Mouse (Mus musculus): ENCODE results near the gene Gpr84. TPM values are rescaled to one million over a fixed set of nuclear protein-coding genes. Genes with fewer than 3 reads are reported as not detected.
"Not testable (repeated sequence)": the region's sequence is repeated elsewhere in the genome, so short reads cannot be mapped to it uniquely, and the experiment has no call there.

Gene Gpr84
- polyA plus RNA-seq, 1 experiment from 2014 or later = not detected

DNA sequence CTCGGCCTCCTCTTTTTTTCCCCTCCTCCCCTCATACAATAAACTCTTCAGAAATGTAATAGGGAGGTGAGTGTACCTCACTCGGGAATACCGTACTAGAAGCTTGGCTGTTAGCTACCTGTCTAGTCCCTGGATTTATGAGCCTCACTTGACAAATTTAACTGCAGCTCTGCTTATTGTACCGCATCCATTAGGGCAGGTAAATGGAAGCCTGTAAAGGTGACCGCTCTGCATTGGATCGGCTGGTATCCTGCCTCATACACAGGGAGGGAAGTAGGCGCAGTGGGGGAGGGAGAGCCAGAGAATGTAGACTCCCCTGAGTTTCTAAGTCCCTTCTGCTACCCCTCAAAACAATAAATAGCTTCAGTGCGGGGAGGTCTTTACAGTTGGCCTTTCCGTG lies 19.6 kb downstream of the Gpr84 start:
- DNase-seq (ENCODE audit: low spot score) = no peak

DNA sequence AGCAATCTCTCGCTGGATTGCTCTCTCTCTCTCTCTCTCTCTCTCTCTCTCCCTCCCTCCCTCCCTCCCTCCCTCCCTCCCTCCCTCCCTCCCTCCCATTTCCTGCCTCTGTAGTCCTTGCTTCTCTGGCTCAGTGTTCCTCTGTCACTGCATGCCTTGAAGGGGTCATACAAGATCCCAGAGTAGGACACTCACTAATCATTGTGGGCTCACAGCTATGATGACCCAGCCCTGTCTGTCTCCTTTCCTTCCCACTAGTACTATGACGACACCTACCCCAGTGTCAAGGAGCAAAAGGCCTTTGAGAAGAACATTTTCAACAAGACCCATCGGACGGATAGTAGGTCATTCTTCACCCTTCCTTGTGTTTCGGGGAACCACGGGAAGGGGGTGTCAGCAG lies 20.0 kb downstream of the Gpr84 start:
- no peak for DNase-seq (ENCODE audit: low spot score)

DNA sequence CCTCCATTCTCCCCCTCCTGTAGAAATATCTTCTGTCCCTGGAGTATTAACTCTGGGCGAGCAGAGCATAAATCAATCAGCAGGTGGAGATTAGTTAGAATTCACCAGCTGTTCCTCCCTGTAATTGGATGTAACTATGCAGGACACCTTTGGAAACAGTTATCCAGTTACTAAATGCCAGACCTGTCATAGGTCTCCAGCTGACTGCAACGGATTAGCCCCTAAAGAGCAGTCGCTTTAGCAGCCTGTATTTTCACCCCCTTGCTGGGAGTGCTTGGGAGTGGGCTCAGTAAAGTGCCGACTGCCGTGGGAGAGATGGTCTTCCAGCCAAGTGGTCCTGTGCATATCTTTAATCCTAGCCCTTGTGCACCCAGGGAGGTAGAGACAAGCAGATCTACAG lies 20.8 kb downstream of the Gpr84 start:
- no peak for DNase-seq (ENCODE audit: low spot score)

DNA sequence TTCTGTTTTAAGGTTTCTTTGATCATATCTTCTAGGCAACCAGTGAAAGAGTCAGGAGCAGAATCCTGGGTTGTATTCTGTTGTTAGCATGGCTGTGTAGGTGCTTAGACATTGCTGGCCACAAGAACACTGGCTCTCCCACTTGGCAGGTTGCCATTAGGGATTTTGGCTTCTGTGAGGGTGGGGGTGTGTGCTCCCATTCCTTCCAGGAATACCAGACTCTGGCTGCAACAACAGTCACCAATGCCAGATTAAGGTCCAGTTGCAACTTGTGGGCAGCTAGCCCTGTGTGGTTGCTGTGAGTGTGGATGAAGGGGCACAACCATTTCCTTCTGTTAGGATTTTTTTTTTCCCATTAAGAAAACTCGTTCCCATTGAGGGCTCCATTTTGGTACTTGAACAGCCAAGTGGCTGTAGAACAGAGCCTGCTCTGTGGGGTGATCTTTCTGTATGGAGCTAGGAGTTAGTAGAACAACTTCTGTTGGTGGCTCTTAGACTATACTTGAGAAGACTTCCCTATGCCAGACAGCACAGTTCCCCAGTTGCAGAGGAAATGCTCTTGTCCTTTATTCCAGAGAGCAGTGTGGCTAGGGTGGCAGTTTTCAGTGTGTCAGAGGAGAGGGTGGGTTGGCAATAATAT lies 24.5 kb downstream of the Gpr84 start:
- DNase-seq (ENCODE audit: low spot score) = no peak

DNA sequence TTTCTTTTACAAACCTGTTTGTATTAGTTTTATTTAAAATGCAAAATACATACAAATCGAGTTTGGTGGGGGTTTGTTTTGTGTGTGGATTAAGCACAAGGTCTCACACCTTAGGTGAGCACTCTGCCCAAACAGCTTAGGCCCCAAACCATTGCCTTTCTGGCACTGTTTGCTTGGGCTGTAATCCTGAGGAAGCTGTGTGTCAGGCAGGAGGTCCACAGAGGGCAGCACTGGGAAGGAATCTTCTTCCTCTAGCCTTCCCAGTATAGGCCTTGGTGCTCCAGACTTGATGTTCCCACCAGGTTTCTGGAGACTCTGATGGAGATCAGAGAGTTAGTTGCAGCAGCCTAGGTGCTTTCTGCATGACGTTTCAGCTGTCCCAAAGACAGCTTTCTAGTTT lies 25.8 kb downstream of the Gpr84 start:
- no peak for DNase-seq (ENCODE audit: low spot score)

DNA sequence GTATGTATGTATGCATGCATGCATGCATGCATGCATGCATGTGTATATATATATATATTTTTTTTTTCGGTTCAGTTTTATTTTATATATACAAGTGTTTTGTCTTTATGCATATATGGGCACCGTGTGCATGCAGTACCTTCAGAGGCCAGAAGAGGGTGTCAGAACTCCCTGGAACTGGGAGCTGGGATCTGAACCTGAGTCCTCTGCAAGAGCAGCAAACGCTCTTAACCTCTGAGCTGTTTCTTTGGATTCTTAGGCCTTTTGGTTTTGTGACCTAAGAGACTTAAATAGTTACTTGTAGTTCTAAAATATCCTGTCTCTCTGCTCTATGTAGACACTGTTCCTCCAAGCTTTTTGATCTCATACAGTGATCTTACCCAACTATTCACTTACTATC lies 26.3 kb downstream of the Gpr84 start:
- DNase-seq (ENCODE audit: low spot score) = peak; percentile 55

DNA sequence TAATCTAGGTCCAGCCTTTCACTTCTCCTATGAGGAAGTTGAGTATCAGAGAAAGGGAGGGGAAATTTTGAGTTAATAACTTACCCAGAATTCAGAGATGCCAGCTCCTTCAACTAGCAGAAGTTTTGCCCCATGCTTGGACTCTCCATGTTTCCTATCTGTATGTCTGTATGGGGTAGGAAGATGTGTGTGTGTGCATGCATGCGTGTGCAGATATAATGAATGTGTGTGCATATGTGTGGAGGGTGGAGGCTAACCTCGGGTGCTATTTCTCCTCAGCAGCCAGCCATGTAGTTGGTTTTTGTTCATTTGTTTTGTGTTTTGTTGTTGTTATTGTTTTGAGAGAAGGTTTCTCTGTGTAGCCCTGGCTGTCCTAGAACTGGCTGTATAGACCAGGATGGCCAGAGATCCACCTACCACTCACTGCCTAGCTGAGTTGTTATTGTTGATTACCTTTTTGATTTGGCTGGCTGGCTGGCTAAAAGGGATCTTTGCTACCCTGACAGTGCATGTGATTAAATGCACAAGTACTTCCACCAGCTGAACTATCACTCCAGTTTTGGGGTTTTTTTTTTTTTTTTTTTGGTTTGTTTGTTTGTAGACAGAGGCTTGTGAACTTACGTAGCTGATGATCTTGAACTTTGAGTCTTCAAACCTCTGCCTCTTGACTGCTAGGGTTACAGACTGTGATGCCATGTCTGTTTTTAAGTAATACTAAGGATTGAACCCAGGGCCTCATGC lies 28.8 kb downstream of the Gpr84 start:
- no peak for DNase-seq (ENCODE audit: low spot score)

DNA sequence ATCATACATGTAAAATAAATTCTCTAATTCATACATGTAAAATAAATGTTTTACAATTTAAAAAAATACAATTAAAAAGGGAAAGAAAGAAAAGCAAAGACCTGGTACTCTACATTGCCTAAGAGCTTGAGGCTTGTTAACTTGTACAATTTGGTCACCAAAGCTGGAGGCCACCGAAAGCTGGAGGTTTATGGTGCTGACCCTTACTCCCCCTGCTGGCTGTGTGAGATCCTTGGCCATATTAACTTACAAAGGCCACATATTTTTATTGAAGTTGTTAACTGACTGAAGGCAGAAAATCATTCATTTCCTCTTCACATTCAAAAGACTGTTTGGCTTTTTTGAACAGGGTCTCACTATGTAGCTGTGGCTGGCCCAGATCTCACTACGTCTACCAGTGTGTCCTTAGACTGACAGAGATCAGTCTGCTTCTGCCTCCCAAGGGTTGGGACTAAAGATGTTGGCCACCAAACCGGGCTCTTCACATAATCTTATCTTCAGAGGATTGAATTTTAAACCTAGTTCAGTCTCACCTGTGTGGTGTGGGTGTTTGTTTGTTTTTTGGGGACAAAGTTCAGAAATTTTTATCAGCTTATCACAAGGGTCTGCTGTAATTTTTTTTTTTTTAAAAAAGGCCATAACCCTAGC lies 29.5 kb downstream of the Gpr84 start:
- peak; percentile 35 for DNase-seq (ENCODE audit: low spot score)

DNA sequence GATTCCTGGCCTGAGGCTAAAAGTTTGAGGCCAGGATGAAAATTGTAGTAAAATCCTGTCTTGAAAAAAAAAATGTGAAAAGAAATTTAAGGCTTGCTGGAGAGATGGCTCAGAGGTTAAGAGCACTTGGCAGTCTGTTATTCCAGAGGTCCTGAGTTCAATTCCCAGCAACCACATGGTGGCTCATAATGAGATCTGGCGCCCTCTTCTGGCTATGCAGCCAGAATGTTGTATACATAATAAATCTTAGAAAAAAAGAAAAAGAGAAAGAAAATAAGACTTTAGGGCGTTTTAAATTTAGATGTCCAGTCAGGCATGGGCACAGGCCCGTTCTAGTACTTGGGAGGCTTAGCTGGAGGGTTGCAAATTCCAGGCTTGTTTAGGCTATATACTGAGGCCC lies 30.7 kb downstream of the Gpr84 start:
- DNase-seq (ENCODE audit: low spot score) = peak; percentile 54

DNA sequence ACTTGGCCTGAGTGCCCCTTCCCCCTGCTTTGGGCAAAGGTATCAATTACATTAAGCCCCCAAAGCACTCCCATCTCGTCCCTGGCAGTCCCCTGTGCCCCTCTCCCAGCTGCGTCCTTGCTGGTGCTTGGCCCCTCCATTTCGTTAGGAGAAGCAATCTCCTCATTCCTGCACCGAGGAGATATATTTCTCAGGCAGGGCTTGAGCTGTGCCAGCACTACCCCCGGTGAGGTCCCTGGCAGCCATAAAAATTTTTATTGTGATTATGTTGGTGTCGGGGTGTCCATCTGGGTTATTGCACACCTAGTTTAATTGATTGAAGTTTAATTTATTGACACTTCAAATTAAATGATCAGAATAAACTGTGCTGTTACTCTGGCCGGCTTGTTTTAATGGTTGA lies 32.5 kb downstream of the Gpr84 start:
- DNase-seq (ENCODE audit: low spot score) = no peak

DNA sequence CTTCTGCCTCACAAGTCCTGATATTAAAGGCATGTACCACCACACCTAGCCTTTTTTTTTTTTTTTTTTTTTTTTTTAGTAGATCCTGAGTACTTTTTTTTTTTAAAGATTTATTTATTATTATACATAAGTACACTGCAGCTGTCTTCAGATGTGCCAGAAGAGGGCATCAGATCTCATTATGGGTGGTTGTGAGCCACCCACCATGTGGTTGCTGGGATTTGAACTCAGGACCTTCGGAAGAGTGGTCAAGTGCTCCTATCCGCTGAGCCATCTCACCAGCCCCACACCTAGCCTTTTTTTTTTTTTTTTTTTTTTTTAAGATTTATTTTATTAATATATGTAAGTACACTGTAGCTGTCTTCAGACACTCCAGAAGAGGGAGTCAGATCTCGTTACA lies 34.5 kb downstream of the Gpr84 start:
- DNase-seq (ENCODE audit: low spot score) = not testable (repeated sequence)

DNA sequence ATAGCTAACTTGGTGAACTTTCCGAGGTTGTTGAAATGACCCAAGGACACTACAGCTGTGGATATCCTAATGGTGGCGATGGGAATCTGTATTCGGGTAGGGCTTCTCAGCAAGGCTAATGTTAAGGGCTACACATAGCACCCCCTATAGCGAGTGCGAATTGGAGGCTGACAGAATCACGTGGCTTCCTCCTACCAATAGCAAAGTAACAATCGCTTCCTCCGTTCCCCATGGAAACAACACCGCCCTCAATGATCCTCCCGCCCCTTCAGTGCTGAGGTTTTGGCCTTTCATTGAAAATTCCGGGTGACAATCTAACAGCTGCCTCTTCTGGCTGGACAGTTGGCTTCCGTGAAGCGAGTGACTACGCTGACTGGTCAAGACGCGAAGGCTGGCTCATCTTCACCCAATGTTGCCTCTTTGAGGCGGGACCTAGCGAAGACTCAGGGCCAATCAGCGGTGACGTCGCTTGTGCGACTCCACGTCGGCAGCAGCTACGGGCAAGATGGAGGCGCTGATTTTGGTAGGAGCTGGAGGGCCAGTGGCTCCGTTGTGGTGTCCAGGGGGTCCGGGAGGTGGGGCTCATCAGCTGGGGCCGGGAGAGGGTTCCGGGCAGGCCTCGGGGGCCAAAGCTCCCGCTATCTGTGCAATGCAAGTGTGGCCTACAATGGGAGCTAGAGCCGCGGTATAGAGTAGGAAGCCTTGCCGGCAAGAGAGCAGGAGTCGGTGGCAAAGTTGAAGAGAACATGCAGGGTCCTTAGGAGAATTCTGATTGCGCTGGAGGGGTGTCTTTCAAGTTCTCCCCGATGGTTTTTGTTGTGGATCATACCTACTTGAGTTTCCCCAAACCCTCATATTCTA lies 37.8 kb downstream of the Gpr84 start, which contains the start of gene Copz1:
Gene Copz1, plus strand, starts transcription at position 296 of the 861 bp plus-strand sequence.
- DNase-seq (ENCODE audit: low spot score) = peak; percentile 98

DNA sequence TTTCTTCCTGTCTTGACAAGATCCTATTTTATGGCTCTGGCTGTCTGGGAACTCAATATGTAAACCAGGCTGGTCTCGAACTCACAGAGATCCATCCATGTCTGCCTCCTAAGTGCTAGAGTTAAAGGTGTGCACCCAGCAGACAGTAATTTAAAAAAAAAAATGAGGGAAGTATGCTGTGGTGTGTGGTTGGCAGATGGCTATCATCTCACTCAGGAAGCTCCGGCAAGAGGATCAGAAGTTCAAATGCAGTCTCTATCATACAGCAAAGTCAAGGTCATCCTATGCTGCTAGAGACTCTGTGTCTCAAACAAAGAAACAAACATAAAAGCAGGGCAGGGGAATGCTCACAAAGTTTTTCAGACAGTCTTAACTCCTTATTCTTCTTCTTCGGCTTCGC lies 41.5 kb downstream of the Gpr84 start:
- DNase-seq (ENCODE audit: low spot score) = peak; percentile 26

DNA sequence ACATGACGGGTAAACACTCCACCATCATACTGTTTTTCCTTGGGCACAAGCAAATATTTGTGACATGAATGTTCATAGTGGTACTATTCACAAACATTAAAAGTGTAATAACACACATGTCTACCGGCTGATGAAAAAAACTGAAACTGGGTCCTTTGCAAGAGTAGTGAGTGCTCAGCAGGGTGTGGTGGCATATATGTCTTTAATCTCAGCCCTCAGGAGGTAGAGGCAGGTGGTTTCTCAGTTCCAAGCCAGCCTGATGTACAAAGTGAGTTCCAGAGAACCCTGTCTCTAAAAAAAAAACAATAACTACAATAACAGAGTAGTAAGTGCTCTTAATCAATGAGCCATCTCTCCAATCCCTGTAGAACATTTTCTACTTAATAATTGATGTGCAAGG lies 45.6 kb downstream of the Gpr84 start:
- no peak for DNase-seq (ENCODE audit: low spot score)

DNA sequence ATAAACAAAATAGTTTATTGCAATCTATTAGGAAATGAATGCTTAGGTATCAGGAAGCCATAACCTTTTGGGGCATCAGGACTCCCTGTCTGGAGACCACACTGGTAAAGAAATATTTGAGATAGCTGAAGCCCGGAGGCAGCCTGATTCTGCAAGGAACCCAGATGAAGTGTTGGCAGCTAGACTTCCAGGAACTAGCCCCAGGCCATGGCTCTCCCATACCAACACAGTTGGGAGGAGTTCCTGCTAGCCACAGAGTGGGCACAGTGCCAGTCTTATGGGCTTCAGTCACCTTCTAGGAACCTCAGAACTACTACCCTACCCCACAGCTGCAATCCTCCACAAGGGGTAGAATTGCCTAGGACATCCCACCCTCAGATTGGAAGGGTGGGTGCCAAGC lies 50.4 kb downstream of the Gpr84 start:
- DNase-seq (ENCODE audit: low spot score) = no peak

DNA sequence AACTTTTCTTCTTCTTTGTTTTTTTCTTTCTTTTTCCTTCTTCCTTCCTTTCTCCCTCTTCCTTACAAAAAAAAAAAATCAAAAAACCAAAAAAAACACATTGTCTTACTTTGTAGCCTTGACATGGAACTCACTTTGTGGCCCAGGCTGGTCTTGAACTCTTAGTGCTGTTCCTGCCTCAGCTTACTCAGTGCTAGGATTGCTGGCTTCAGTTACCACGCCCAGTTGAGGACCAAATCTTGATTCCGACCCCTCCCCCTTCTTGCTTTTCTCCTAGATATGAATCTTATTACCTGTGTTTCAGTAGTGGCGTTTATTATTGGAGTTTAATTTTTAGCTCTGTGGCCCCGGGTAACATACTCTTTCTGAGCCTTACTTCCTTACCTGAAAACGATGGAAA lies 51.2 kb downstream of the Gpr84 start:
- no peak for DNase-seq (ENCODE audit: low spot score)

MicroRNAs within 50 kb of the gene (microRNA counts, 519-probe panel; counts per million panel counts)
- 4,882 counts per million, percentile 83 among the panel's probes with 10 or more counts for microRNA mmu-miR-148b

Small RNA genes lying within 50 kb of the gene (microRNA-seq; reads per million reads assigned to microRNA genes)
- gene Mir148b (ENCODE audit: borderline number of aligned reads) (590 reads per million, percentile 65 among the genes with 10 or more reads in this experiment), gene Mir6963 (ENCODE audit: borderline number of aligned reads) (not detected)

Other genes starting within 250 kb of the Gpr84 start
- gene Smug1, start 143.5 kb downstream of the Gpr84 start, polyA plus RNA-seq (2015; fragmentation: Nextera tagmentation; extraction: Ambion mirVana) = 7.5 and 8.9 TPM in 2 replicates
- 55.7 and 60.1 TPM in 2 replicates for gene Cbx5, start 70.8 kb downstream of the Gpr84 start, polyA plus RNA-seq (2015; fragmentation: Nextera tagmentation; extraction: Ambion mirVana)
- gene Hnrnpa1, start 70.2 kb downstream of the Gpr84 start, polyA plus RNA-seq (2015; fragmentation: Nextera tagmentation; extraction: Ambion mirVana) = 683 and 713 TPM in 2 replicates
- gene Nfe2, start 52.2 kb downstream of the Gpr84 start, polyA plus RNA-seq (2015; fragmentation: Nextera tagmentation; extraction: Ambion mirVana) = 8.0 and 9.1 TPM in 2 replicates
- 188 and 210 TPM in 2 replicates for gene Copz1, start 37.9 kb downstream of the Gpr84 start, polyA plus RNA-seq (2015; fragmentation: Nextera tagmentation; extraction: Ambion mirVana)
- gene Zfp385a, start 29.5 kb upstream of the Gpr84 start, polyA plus RNA-seq (2015; fragmentation: Nextera tagmentation; extraction: Ambion mirVana) = 5.0 and 6.0 TPM in 2 replicates
- gene Itga5, start 56.2 kb upstream of the Gpr84 start, polyA plus RNA-seq (2015; fragmentation: Nextera tagmentation; extraction: Ambion mirVana) = 9.6 and 10.5 TPM in 2 replicates
- 0.19 TPM in 1 of 2 replicates, not detected in the other for gene Gtsf1, start 119.9 kb upstream of the Gpr84 start, polyA plus RNA-seq (2015; fragmentation: Nextera tagmentation; extraction: Ambion mirVana)
- gene Gtsf2, start 137.9 kb upstream of the Gpr84 start, polyA plus RNA-seq (2015; fragmentation: Nextera tagmentation; extraction: Ambion mirVana) = 0.20 and 0.49 TPM in 2 replicates
- 55.5 and 57.3 TPM in 2 replicates for gene Nckap1l, start 143.2 kb upstream of the Gpr84 start, polyA plus RNA-seq (2015; fragmentation: Nextera tagmentation; extraction: Ambion mirVana)
- 2.6 and 3.6 TPM in 2 replicates for gene Pde1b, start 192.4 kb upstream of the Gpr84 start, polyA plus RNA-seq (2015; fragmentation: Nextera tagmentation; extraction: Ambion mirVana)
- gene Ppp1r1a, start 227.4 kb upstream of the Gpr84 start, polyA plus RNA-seq (2015; fragmentation: Nextera tagmentation; extraction: Ambion mirVana) = 1.7 and 2.0 TPM in 2 replicates

All from thymus, postnatal 0 days (tissue).